Mouse (Mus musculus) thymus, adult 2 months (tissue): Measurements from ENCODE around the gene Man1c1.

Source experiments
- CTCF ChIP-seq: fragments of 200-500 bp; IDR thresholded peaks from 2 replicates; pipeline ENCODE4 v1.5.1; 2012; ENCODE audit warnings: mild to moderate bottlenecking, control low read depth, low read length, moderate library complexity, borderline replicate concordance; ENCODE audit not compliant: control insufficient read depth, poor library complexity, insufficient read depth; ENCODE audit errors: extremely low read depth
- POLR2A ChIP-seq: fragments of 200-500 bp; IDR thresholded peaks from 2 replicates; pipeline ENCODE4 v1.6.1; 2012; ENCODE audit warnings: mild to moderate bottlenecking, low read length, control low read depth, moderate library complexity; ENCODE audit not compliant: control insufficient read depth, poor library complexity, insufficient read depth; ENCODE audit errors: extremely low read depth

DNA sequence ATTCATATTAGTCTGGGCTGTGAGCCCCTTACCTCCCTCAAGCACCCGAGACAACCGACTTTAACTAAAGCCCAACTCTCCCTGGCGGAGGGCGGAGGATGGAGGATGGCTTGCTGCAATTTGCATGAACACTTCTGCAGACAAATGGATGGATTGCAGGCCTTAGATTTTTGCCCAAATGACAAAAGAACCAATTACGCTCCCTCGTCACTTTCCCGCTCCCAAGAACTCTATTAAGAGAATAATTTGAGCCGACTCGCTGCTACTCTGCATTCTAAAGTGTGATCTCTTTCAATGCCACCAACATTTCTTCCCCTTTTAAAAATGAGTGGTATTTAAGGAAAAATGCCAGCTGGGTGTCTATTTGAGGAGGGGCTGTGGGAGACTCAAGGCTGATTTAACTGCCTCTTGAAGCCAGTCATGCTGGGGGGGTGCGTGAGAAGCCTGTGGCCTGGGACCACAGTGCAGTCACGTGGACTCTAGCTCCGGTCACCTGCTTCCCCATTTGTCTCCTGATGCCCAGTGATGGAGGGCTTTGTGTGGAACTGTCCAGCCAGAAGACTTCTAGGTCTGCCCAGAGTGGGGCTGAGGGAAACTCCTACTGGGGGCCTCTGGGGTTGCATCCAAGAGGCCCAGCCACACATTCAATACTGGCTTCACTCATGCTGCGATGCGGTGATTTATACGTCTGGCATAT, 88.0 kb downstream of the Man1c1 start:
- TF ChIP-seq CTCF (no peak), POLR2A (no peak)
